Mouse (Mus musculus): ENCODE measurements around the gene Tmem268. TPM values are rescaled to one million over a fixed set of nuclear protein-coding genes. Genes with fewer than 3 reads are reported as not detected.

The Tmem268 gene
- polyA plus RNA-seq, 1 experiment from 2014 or later, result 10.8 TPM

- DNase-seq (ENCODE audit: low spot score) (peak; percentile 43), ATAC-seq (ENCODE audit: insufficient number of reproducible peaks, low FRiP score, low TSS enrichment, low read depth) (no peak; the same call in 1 of the 2 replicates)
- Histone ChIP-seq H3K9ac (ENCODE audit: low read length) (no peak overlapping the region), H3K36me3 (ENCODE audit: control insufficient read depth, insufficient read depth, low read length) (peaks cover 4% of the 10 kb centered on the region; the same call in 1 of the 2 replicates), H3K4me2 (ENCODE audit: low read depth, severe bottlenecking) (no peak overlapping the region), H3K4me3 (ENCODE audit: low read depth, low read length) (no peak overlapping the region), H3K27me3 (ENCODE audit: control insufficient read depth, insufficient read depth, low read length) (no peaks in the 10 kb centered on the region), H3K27ac (replicated peaks; ENCODE audit: low read depth, low read length) (peak overlapping the region; percentile 52; the same call in 1 of the 2 replicates), H3K4me1 (ENCODE audit: control insufficient read depth, insufficient read depth, low read length) (peaks cover 20% of the 10 kb centered on the region), H3K9me3 (ENCODE audit: control insufficient read depth, low read length) (peaks cover 4% of the 10 kb centered on the region; the same call in 1 of the 2 replicates)
- 56% methylated on average over 6 of the region's 6 CpGs for WGBS
Observed at GRCm38 (mm10) chr4:63580078-63580477, 21.5 kb downstream of the Tmem268 start.

- Histone ChIP-seq H3K27me3 (ENCODE audit: control insufficient read depth, insufficient read depth, low read length) (no peaks in the 10 kb centered on the region), H3K4me1 (ENCODE audit: control insufficient read depth, insufficient read depth, low read length) (peaks cover 20% of the 10 kb centered on the region), H3K27ac (replicated peaks; ENCODE audit: low read depth, low read length) (peak overlapping the region; percentile 84), H3K36me3 (ENCODE audit: control insufficient read depth, insufficient read depth, low read length) (peaks cover 4% of the 10 kb centered on the region; the same call in 1 of the 2 replicates), H3K4me2 (ENCODE audit: low read depth, severe bottlenecking) (no peak overlapping the region), H3K4me3 (ENCODE audit: low read depth, low read length) (no peak overlapping the region), H3K9ac (ENCODE audit: low read length) (no peak overlapping the region), H3K9me3 (ENCODE audit: control insufficient read depth, low read length) (peaks cover under 1% of the 10 kb centered on the region; the same call in 1 of the 2 replicates)
- peak; percentile 81 for ATAC-seq (ENCODE audit: insufficient number of reproducible peaks, low FRiP score, low TSS enrichment, low read depth)
- 5% methylated on average over 5 of the region's 5 CpGs for WGBS
- peak; percentile 84 for DNase-seq (ENCODE audit: low spot score)
Observed at GRCm38 (mm10) chr4:63582580-63582979, 24.0 kb downstream of the Tmem268 start.

- H3K4me2 ChIP-seq (ENCODE audit: low read depth, severe bottlenecking), result no peak overlapping the region
- H3K9me3 ChIP-seq (ENCODE audit: control insufficient read depth, low read length), result no peaks in the 10 kb centered on the region
- ATAC-seq (ENCODE audit: insufficient number of reproducible peaks, low FRiP score, low TSS enrichment, low read depth), result no peak
- no peak overlapping the region for H3K27ac ChIP-seq (replicated peaks; ENCODE audit: low read depth, low read length)
- H3K4me3 ChIP-seq (ENCODE audit: low read depth, low read length), result no peak overlapping the region
- no peak for DNase-seq (ENCODE audit: low spot score)
- peaks cover 15% of the 10 kb centered on the region for H3K4me1 ChIP-seq (ENCODE audit: control insufficient read depth, insufficient read depth, low read length)
- WGBS, result 92% methylated on average over 10 of the region's 10 CpGs
- H3K36me3 ChIP-seq (ENCODE audit: control insufficient read depth, insufficient read depth, low read length), result no peaks in the 10 kb centered on the region; the same call in 1 of the 2 replicates
- no peaks in the 10 kb centered on the region for H3K27me3 ChIP-seq (ENCODE audit: control insufficient read depth, insufficient read depth, low read length)
- H3K9ac ChIP-seq (ENCODE audit: low read length), result no peak overlapping the region
Observed at GRCm38 (mm10) chr4:63585216-63585615, 26.6 kb downstream of the Tmem268 start.

- DNase-seq (ENCODE audit: low spot score) (no peak), ATAC-seq (ENCODE audit: insufficient number of reproducible peaks, low FRiP score, low TSS enrichment, low read depth) (no peak)
- Histone ChIP-seq H3K27me3 (ENCODE audit: control insufficient read depth, insufficient read depth, low read length) (no peaks in the 10 kb centered on the region), H3K9ac (ENCODE audit: low read length) (no peak overlapping the region), H3K4me1 (ENCODE audit: control insufficient read depth, insufficient read depth, low read length) (peaks cover 13% of the 10 kb centered on the region), H3K9me3 (ENCODE audit: control insufficient read depth, low read length) (no peaks in the 10 kb centered on the region), H3K36me3 (ENCODE audit: control insufficient read depth, insufficient read depth, low read length) (no peaks in the 10 kb centered on the region; the same call in 1 of the 2 replicates), H3K4me3 (ENCODE audit: low read depth, low read length) (no peak overlapping the region), H3K27ac (replicated peaks; ENCODE audit: low read depth, low read length) (no peak overlapping the region), H3K4me2 (ENCODE audit: low read depth, severe bottlenecking) (no peak overlapping the region)
- 84% methylated on average over 2 of the region's 2 CpGs for WGBS
Observed at GRCm38 (mm10) chr4:63586240-63586639, 27.7 kb downstream of the Tmem268 start.

GRCm38 (mm10) chr4:63589987-63590386 lies 31.4 kb downstream of the Tmem268 start:
- no peaks in the 10 kb centered on the region for H3K27me3 ChIP-seq (ENCODE audit: control insufficient read depth, insufficient read depth, low read length)
- H3K4me2 ChIP-seq (ENCODE audit: low read depth, severe bottlenecking), result no peak overlapping the region
- ATAC-seq (ENCODE audit: insufficient number of reproducible peaks, low FRiP score, low TSS enrichment, low read depth), result no peak
- no peaks in the 10 kb centered on the region for H3K9me3 ChIP-seq (ENCODE audit: control insufficient read depth, low read length)
- no peaks in the 10 kb centered on the region for H3K4me1 ChIP-seq (ENCODE audit: control insufficient read depth, insufficient read depth, low read length)
- DNase-seq (ENCODE audit: low spot score), result no peak
- 88% methylated on average over 7 of the region's 7 CpGs for WGBS
- no peak overlapping the region for H3K27ac ChIP-seq (replicated peaks; ENCODE audit: low read depth, low read length)
- no peaks in the 10 kb centered on the region; the same call in 1 of the 2 replicates for H3K36me3 ChIP-seq (ENCODE audit: control insufficient read depth, insufficient read depth, low read length)
- H3K4me3 ChIP-seq (ENCODE audit: low read depth, low read length), result no peak overlapping the region
- H3K9ac ChIP-seq (ENCODE audit: low read length), result no peak overlapping the region

GRCm38 (mm10) chr4:63590538-63590937 lies 32.0 kb downstream of the Tmem268 start:
- Histone ChIP-seq H3K36me3 (ENCODE audit: control insufficient read depth, insufficient read depth, low read length) (no peaks in the 10 kb centered on the region; the same call in 1 of the 2 replicates), H3K4me1 (ENCODE audit: control insufficient read depth, insufficient read depth, low read length) (no peaks in the 10 kb centered on the region), H3K4me3 (ENCODE audit: low read depth, low read length) (no peak overlapping the region), H3K9ac (ENCODE audit: low read length) (no peak overlapping the region), H3K9me3 (ENCODE audit: control insufficient read depth, low read length) (no peaks in the 10 kb centered on the region), H3K4me2 (ENCODE audit: low read depth, severe bottlenecking) (no peak overlapping the region), H3K27ac (replicated peaks; ENCODE audit: low read depth, low read length) (no peak overlapping the region), H3K27me3 (ENCODE audit: control insufficient read depth, insufficient read depth, low read length) (no peaks in the 10 kb centered on the region)
- ATAC-seq (ENCODE audit: insufficient number of reproducible peaks, low FRiP score, low TSS enrichment, low read depth), result no peak
- WGBS, result 89% methylated on average over 4 of the region's 4 CpGs
- no peak for DNase-seq (ENCODE audit: low spot score)

GRCm38 (mm10) chr4:63594459-63595110 lies 36.0 kb downstream of the Tmem268 start:
- no peak overlapping the region for H3K27ac ChIP-seq (replicated peaks; ENCODE audit: low read depth, low read length)
- no peak overlapping the region for H3K4me3 ChIP-seq (ENCODE audit: low read depth, low read length)
- 78% methylated on average over 5 of the region's 5 CpGs for WGBS
- DNase-seq (ENCODE audit: low spot score) (no peak), ATAC-seq (ENCODE audit: insufficient number of reproducible peaks, low FRiP score, low TSS enrichment, low read depth) (no peak)
- no peaks in the 10 kb centered on the region for H3K36me3 ChIP-seq (ENCODE audit: control insufficient read depth, insufficient read depth, low read length)
- no peaks in the 10 kb centered on the region for H3K27me3 ChIP-seq (ENCODE audit: control insufficient read depth, insufficient read depth, low read length)
- H3K4me2 ChIP-seq (ENCODE audit: low read depth, severe bottlenecking), result no peak overlapping the region
- H3K9ac ChIP-seq (ENCODE audit: low read length), result no peak overlapping the region
- no peaks in the 10 kb centered on the region for H3K4me1 ChIP-seq (ENCODE audit: control insufficient read depth, insufficient read depth, low read length)
- no peaks in the 10 kb centered on the region for H3K9me3 ChIP-seq (ENCODE audit: control insufficient read depth, low read length)

GRCm38 (mm10) chr4:63595259-63595658 lies 36.7 kb downstream of the Tmem268 start:
- Histone ChIP-seq H3K4me3 (ENCODE audit: low read depth, low read length) (no peak overlapping the region), H3K9ac (ENCODE audit: low read length) (no peak overlapping the region), H3K4me1 (ENCODE audit: control insufficient read depth, insufficient read depth, low read length) (no peaks in the 10 kb centered on the region), H3K36me3 (ENCODE audit: control insufficient read depth, insufficient read depth, low read length) (no peaks in the 10 kb centered on the region), H3K9me3 (ENCODE audit: control insufficient read depth, low read length) (no peaks in the 10 kb centered on the region), H3K27ac (replicated peaks; ENCODE audit: low read depth, low read length) (no peak overlapping the region), H3K4me2 (ENCODE audit: low read depth, severe bottlenecking) (no peak overlapping the region), H3K27me3 (ENCODE audit: control insufficient read depth, insufficient read depth, low read length) (no peaks in the 10 kb centered on the region)
- DNase-seq (ENCODE audit: low spot score) (no peak), ATAC-seq (ENCODE audit: insufficient number of reproducible peaks, low FRiP score, low TSS enrichment, low read depth) (no peak)
- 79% methylated on average over 10 of the region's 10 CpGs for WGBS
